Mouse (Mus musculus): ENCODE measurements at regions not wholly inside any gene's neighbourhood (a gene's known extent, or its start where the extent isn't known, plus 50 kb on each side); places are given as distances from the start of the nearest gene placed in this dataset.

GRCm38 (mm10) chr1:55807028-55807427 lies 401.3 kb downstream of the Plcl1 start:
- ATAC-seq (replicated peaks; ENCODE audit: insufficient number of reproducible peaks, low FRiP score, low TSS enrichment, poor library complexity, severe bottlenecking), result peak; percentile 33

GRCm38 (mm10) chr1:55808724-55809519 lies 403.2 kb downstream of the Plcl1 start:
- peak; percentile 83 for ATAC-seq (replicated peaks; ENCODE audit: insufficient number of reproducible peaks, low FRiP score, low TSS enrichment, poor library complexity, severe bottlenecking)

GRCm38 (mm10) chr1:55812486-55812885 lies 406.8 kb downstream of the Plcl1 start:
- ATAC-seq (replicated peaks; ENCODE audit: insufficient number of reproducible peaks, low FRiP score, low TSS enrichment, poor library complexity, severe bottlenecking), result no peak

GRCm38 (mm10) chr1:55820866-55821500 lies 415.3 kb downstream of the Plcl1 start:
- ATAC-seq (replicated peaks; ENCODE audit: insufficient number of reproducible peaks, low FRiP score, low TSS enrichment, poor library complexity, severe bottlenecking), result no peak; the same call in 1 of the 2 replicates

- no peak; the same call in 1 of the 2 replicates for ATAC-seq (replicated peaks; ENCODE audit: insufficient number of reproducible peaks, low FRiP score, low TSS enrichment, poor library complexity, severe bottlenecking)
Measured at GRCm38 (mm10) chr1:55822599-55822998, 416.9 kb downstream of the Plcl1 start.

- ATAC-seq (replicated peaks; ENCODE audit: insufficient number of reproducible peaks, low FRiP score, low TSS enrichment, poor library complexity, severe bottlenecking), result no peak
Measured at GRCm38 (mm10) chr1:55827191-55827590, 421.5 kb downstream of the Plcl1 start.

GRCm38 (mm10) chr1:55835281-55835680 lies 429.6 kb downstream of the Plcl1 start:
- ATAC-seq (replicated peaks; ENCODE audit: insufficient number of reproducible peaks, low FRiP score, low TSS enrichment, poor library complexity, severe bottlenecking), result no peak

- ATAC-seq (replicated peaks; ENCODE audit: insufficient number of reproducible peaks, low FRiP score, low TSS enrichment, poor library complexity, severe bottlenecking), result peak; percentile 47
Measured at GRCm38 (mm10) chr1:55836750-55837149, 431.0 kb downstream of the Plcl1 start.

- no peak for ATAC-seq (replicated peaks; ENCODE audit: insufficient number of reproducible peaks, low FRiP score, low TSS enrichment, poor library complexity, severe bottlenecking)
Measured at GRCm38 (mm10) chr1:55837366-55837765, 431.6 kb downstream of the Plcl1 start.

GRCm38 (mm10) chr1:55838168-55838567 lies 432.4 kb downstream of the Plcl1 start:
- ATAC-seq (replicated peaks; ENCODE audit: insufficient number of reproducible peaks, low FRiP score, low TSS enrichment, poor library complexity, severe bottlenecking), result 0 out of 2 replicates have a peak, but pooled peaks have one; percentile 53

- no peak for ATAC-seq (replicated peaks; ENCODE audit: insufficient number of reproducible peaks, low FRiP score, low TSS enrichment, poor library complexity, severe bottlenecking)
Measured at GRCm38 (mm10) chr1:55848806-55849205, 443.1 kb downstream of the Plcl1 start.

- no peak for ATAC-seq (replicated peaks; ENCODE audit: insufficient number of reproducible peaks, low FRiP score, low TSS enrichment, poor library complexity, severe bottlenecking)
Measured at GRCm38 (mm10) chr1:55852354-55852753, 446.6 kb downstream of the Plcl1 start.

GRCm38 (mm10) chr1:55859113-55859512 lies 453.4 kb downstream of the Plcl1 start:
- ATAC-seq (replicated peaks; ENCODE audit: insufficient number of reproducible peaks, low FRiP score, low TSS enrichment, poor library complexity, severe bottlenecking), result no peak

GRCm38 (mm10) chr1:55863113-55863512 lies 457.4 kb downstream of the Plcl1 start:
- no peak for ATAC-seq (replicated peaks; ENCODE audit: insufficient number of reproducible peaks, low FRiP score, low TSS enrichment, poor library complexity, severe bottlenecking)

GRCm38 (mm10) chr1:55865274-55865673 lies 459.6 kb downstream of the Plcl1 start:
- ATAC-seq (replicated peaks; ENCODE audit: insufficient number of reproducible peaks, low FRiP score, low TSS enrichment, poor library complexity, severe bottlenecking), result no peak

GRCm38 (mm10) chr1:55866677-55867076 lies 461.0 kb downstream of the Plcl1 start:
- ATAC-seq (replicated peaks; ENCODE audit: insufficient number of reproducible peaks, low FRiP score, low TSS enrichment, poor library complexity, severe bottlenecking), result no peak

- ATAC-seq (replicated peaks; ENCODE audit: insufficient number of reproducible peaks, low FRiP score, low TSS enrichment, poor library complexity, severe bottlenecking), result no peak
Measured at GRCm38 (mm10) chr1:55873583-55873982, 467.9 kb downstream of the Plcl1 start.

- peak; percentile 70 for ATAC-seq (replicated peaks; ENCODE audit: insufficient number of reproducible peaks, low FRiP score, low TSS enrichment, poor library complexity, severe bottlenecking)
Measured at GRCm38 (mm10) chr1:55874143-55874867, 468.6 kb downstream of the Plcl1 start.

GRCm38 (mm10) chr1:55874868-55875144 lies 469.1 kb downstream of the Plcl1 start:
- no peak for ATAC-seq (replicated peaks; ENCODE audit: insufficient number of reproducible peaks, low FRiP score, low TSS enrichment, poor library complexity, severe bottlenecking)

- ATAC-seq (replicated peaks; ENCODE audit: insufficient number of reproducible peaks, low FRiP score, low TSS enrichment, poor library complexity, severe bottlenecking), result no peak
Measured at GRCm38 (mm10) chr1:55884576-55884975, 478.9 kb downstream of the Plcl1 start.

All from monocyte, adult 5-6 weeks (primary cell).